Mouse (Mus musculus) heart, embryonic 14.5 days (tissue): ENCODE results near the gene Ubtd2. TPM values are rescaled to one million over a fixed set of nuclear protein-coding genes. Genes with fewer than 3 reads are reported as not detected.

Experiments
- ATAC-seq: fragments of 200-750 bp; cut with Nextera tagmentation; 2 replicates; pipeline ENCODE4 v1.8.0; 2017; ENCODE audit warnings: low read depth, moderate TSS enrichment; ENCODE audit not compliant: insufficient number of reproducible peaks, insufficient read depth, low FRiP score
- H3K27ac ChIP-seq, 2 experiments: fragments of 200-500 bp in 1 of 2; fragments of 300-500 bp in 1 of 2; sonication (generic) in 1 of 2; replicated peaks in 1 of 2; 2 replicates each; pipeline ENCODE4 v1.5.1; 2012 to 2014; ENCODE audit warnings: low read depth in 2 of 2, low read length in 2 of 2, control low read depth in 1 of 2, mild to moderate bottlenecking in 1 of 2, mixed read lengths in 1 of 2; ENCODE audit not compliant: control insufficient read depth in 1 of 2, insufficient read depth in 1 of 2
- H3K27me3 ChIP-seq: fragments of 300-500 bp; sonication (generic); 2 replicates; pipeline ENCODE4 v1.6.1; 2014; ENCODE audit warnings: mild to moderate bottlenecking, low read length, control low read depth; ENCODE audit not compliant: control insufficient read depth, insufficient read depth
- H3K36me3 ChIP-seq: fragments of 300-500 bp; sonication (generic); 2 replicates; pipeline ENCODE4 v1.6.1; 2014; ENCODE audit warnings: mild to moderate bottlenecking, control low read depth, low read length, mixed read lengths; ENCODE audit not compliant: control insufficient read depth, insufficient read depth
- H3K4me1 ChIP-seq, 2 experiments: fragments of 200-500 bp in 1 of 2; fragments of 300-500 bp in 1 of 2; sonication (generic) in 1 of 2; 2 replicates each; pipeline ENCODE4 v1.6.1; 2012 to 2014; ENCODE audit warnings: low read length in 2 of 2, control low read depth in 1 of 2, mixed read lengths in 1 of 2; ENCODE audit not compliant: control insufficient read depth in 2 of 2, insufficient read depth in 2 of 2
- H3K4me2 ChIP-seq: fragments of 300-500 bp; sonication (generic); 2 replicates; pipeline ENCODE4 v1.6.1; 2014; ENCODE audit warnings: mild to moderate bottlenecking, low read length
- H3K4me3 ChIP-seq, 2 experiments: fragments of 200-500 bp in 1 of 2; fragments of 300-500 bp in 1 of 2; sonication (generic) in 1 of 2; 2 replicates each; pipeline ENCODE4 v1.5.1; 2012 to 2014; ENCODE audit warnings: low read length in 2 of 2, mild to moderate bottlenecking in 2 of 2, control low read depth in 1 of 2, low read depth in 1 of 2, moderate library complexity in 1 of 2; ENCODE audit not compliant: control insufficient read depth in 1 of 2, insufficient read depth in 1 of 2
- H3K9ac ChIP-seq: fragments of 300-500 bp; sonication (generic); 2 replicates; pipeline ENCODE4 v1.6.1; 2014; ENCODE audit warnings: mild to moderate bottlenecking, low read length
- H3K9me3 ChIP-seq: fragments of 300-500 bp; sonication (generic); 2 replicates; pipeline ENCODE4 v1.6.1; 2016; ENCODE audit warnings: low read length, control low read depth; ENCODE audit not compliant: control insufficient read depth
- WGBS: fragments of 180-500 bp; shearing (Covaris S2); extraction: QIAGEN DNeasy Blood & Tissue Kit; methylation state at CpG from one replicate; pipeline ENCODE4 v1.1.7; 2014; 5-methylcytosine and 5-hydroxymethylcytosine counted together
- polyA plus RNA-seq: library from polyadenylated mRNA; unstranded; fragments of >200 nt; fragmentation: Nextera tagmentation; extraction: Ambion mirVana; gene quantifications from 2 replicates; pipeline ENCODE4 v1.2.1, GENCODE M21; 2014

Ubtd2 gene
- polyA plus RNA-seq, 1 experiment from 2014 or later, result 30.2 TPM

- Histone ChIP-seq H3K9ac (peak overlapping the region; percentile 82), H3K36me3 (no peaks in the 10 kb centered on the region), H3K4me3 (peak overlapping the region; percentile 77 to 78), H3K4me1 (peaks cover 9 to 13% of the 10 kb centered on the region in 2 experiments; a peak in 3 of 4 replicates), H3K27me3 (peaks cover 6% of the 10 kb centered on the region; the same call in 1 of the 2 replicates), H3K9me3 (no peaks in the 10 kb centered on the region), H3K27ac (0 out of 4 replicates have a peak overlapping the region, but pooled peaks have one; percentile 19 to 30), H3K4me2 (peak overlapping the region; percentile 100)
- no peak; the same call in 1 of the 2 replicates for ATAC-seq
- WGBS, result 2% methylated on average over 24 of the region's 24 CpGs
Observed at GRCm38 (mm10) chr11:32533482-32534261, 78.5 kb downstream of the Ubtd2 start.

DNA sequence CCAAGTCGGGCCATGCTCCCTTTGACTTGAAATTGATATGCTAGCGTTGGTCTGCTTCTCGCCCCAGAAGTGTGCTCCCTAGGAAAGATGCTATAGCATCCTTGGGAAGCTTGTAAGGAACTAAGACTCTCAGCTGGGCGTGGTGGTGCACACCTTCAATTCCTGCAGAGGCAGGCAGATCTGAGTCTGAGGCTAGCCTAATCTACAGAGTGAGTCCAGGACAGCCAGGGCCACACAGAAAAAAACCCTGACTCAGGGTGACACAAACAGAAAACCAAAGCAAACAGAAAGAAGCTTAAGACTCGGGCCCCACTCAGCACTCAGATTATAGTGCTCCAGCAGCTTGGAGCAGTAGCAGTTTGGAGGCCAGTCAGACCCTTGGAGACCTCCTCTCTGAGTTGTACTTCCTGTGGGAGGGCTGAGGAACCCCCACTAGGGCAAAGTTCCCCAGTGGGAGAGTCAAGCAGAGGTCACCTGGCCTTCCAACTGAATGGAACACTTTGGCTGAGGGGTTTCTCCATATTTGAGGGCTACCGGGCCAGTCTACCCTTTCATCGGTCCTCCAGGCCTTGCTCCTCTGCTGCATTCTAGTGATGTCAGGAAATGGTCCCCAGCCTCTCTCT is 79.4 kb downstream of the Ubtd2 start:
- H3K27me3 ChIP-seq, result peaks cover 6% of the 10 kb centered on the region; the same call in 1 of the 2 replicates

GRCm38 (mm10) chr11:32535646-32536045 is 80.5 kb downstream of the Ubtd2 start:
- ATAC-seq, result no peak
- no peaks in the 10 kb centered on the region for H3K9me3 ChIP-seq
- 92% methylated on average over 4 of the region's 4 CpGs for WGBS
- no peak overlapping the region for H3K4me3 ChIP-seq
- no peak overlapping the region for H3K4me2 ChIP-seq
- no peak overlapping the region for H3K27ac ChIP-seq
- H3K27me3 ChIP-seq, result peaks cover 6% of the 10 kb centered on the region; the same call in 1 of the 2 replicates
- H3K9ac ChIP-seq, result no peak overlapping the region
- H3K36me3 ChIP-seq, result no peaks in the 10 kb centered on the region
- peaks cover 12 to 13% of the 10 kb centered on the region in 2 experiments; a peak in 3 of 4 replicates for H3K4me1 ChIP-seq

More for the DNA sequence above, 79.4 kb downstream of the Ubtd2 start:
- peaks cover 12 to 13% of the 10 kb centered on the region in 2 experiments; a peak in 3 of 4 replicates for H3K4me1 ChIP-seq
- H3K9ac ChIP-seq, result 0 out of 2 replicates have a peak overlapping the region, but pooled peaks have one; percentile 82
- H3K36me3 ChIP-seq, result no peaks in the 10 kb centered on the region
- H3K4me3 ChIP-seq, result peak overlapping the region in 1 of 2 experiments; percentile 77; a peak in 1 of 4 replicates
- H3K9me3 ChIP-seq, result no peaks in the 10 kb centered on the region
- 0 out of 4 replicates have a peak overlapping the region, but pooled peaks of 1 of the 2 experiments have one; percentile 12 for H3K27ac ChIP-seq
- H3K4me2 ChIP-seq, result peak overlapping the region; percentile 100
- no peak for ATAC-seq
- WGBS, result 69% methylated on average over 7 of the region's 7 CpGs

GRCm38 (mm10) chr11:32536954-32537353 is 81.8 kb downstream of the Ubtd2 start:
- ATAC-seq, result no peak
- peaks cover 9 to 12% of the 10 kb centered on the region in 2 experiments; a peak in 3 of 4 replicates for H3K4me1 ChIP-seq
- no peak overlapping the region for H3K4me2 ChIP-seq
- H3K4me3 ChIP-seq, result no peak overlapping the region
- peaks cover 6% of the 10 kb centered on the region; the same call in 1 of the 2 replicates for H3K27me3 ChIP-seq
- no peaks in the 10 kb centered on the region for H3K36me3 ChIP-seq
- 57% methylated on average over 7 of the region's 7 CpGs for WGBS
- H3K9me3 ChIP-seq, result no peaks in the 10 kb centered on the region
- H3K27ac ChIP-seq, result no peak overlapping the region
- H3K9ac ChIP-seq, result no peak overlapping the region

GRCm38 (mm10) chr11:32538435-32538834 is 83.3 kb downstream of the Ubtd2 start:
- no peak overlapping the region for H3K4me3 ChIP-seq
- H3K27me3 ChIP-seq, result peaks cover 6% of the 10 kb centered on the region; the same call in 1 of the 2 replicates
- H3K27ac ChIP-seq, result peak overlapping the region; percentile 10 to 45; a peak in 3 of 4 replicates
- H3K9ac ChIP-seq, result no peak overlapping the region
- no peaks in the 10 kb centered on the region for H3K9me3 ChIP-seq
- 53% methylated on average over 5 of the region's 6 CpGs for WGBS
- H3K4me2 ChIP-seq, result no peak overlapping the region
- peaks cover 12 to 17% of the 10 kb centered on the region in 2 experiments; a peak in 2 of 4 replicates for H3K4me1 ChIP-seq
- H3K36me3 ChIP-seq, result no peaks in the 10 kb centered on the region
- ATAC-seq, result peak; percentile 54

DNA sequence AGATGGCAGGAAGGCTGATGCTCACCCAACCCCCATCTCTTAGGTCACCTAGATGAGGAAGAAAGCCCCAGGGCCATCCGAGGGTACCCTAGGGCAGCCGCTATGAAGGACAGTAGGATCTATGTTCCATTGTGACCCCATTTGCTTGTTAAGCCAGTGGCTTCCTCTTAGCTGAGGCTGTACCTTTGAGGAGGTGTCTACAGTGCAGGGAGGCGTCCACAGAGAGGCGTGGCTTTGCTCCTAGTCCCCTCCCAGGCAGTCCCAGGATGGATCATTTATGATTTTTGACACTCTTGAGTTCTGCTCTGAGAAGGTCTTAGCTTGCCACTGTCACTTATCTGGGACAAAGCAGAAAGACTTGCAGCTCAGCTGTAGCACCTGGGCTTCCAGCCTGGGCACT is 83.7 kb downstream of the Ubtd2 start:
- Histone ChIP-seq H3K27me3 (peaks cover 6% of the 10 kb centered on the region; the same call in 1 of the 2 replicates), H3K4me1 (peaks cover 12 to 14% of the 10 kb centered on the region in 2 experiments; a peak in 2 of 4 replicates), H3K9me3 (no peaks in the 10 kb centered on the region), H3K9ac (no peak overlapping the region), H3K36me3 (no peaks in the 10 kb centered on the region), H3K4me3 (no peak overlapping the region), H3K4me2 (no peak overlapping the region), H3K27ac (peak overlapping the region in 1 of 2 experiments; percentile 45; a peak in 2 of 4 replicates)
- 77% methylated on average over 4 of the region's 4 CpGs for WGBS
- ATAC-seq, result no peak

DNA sequence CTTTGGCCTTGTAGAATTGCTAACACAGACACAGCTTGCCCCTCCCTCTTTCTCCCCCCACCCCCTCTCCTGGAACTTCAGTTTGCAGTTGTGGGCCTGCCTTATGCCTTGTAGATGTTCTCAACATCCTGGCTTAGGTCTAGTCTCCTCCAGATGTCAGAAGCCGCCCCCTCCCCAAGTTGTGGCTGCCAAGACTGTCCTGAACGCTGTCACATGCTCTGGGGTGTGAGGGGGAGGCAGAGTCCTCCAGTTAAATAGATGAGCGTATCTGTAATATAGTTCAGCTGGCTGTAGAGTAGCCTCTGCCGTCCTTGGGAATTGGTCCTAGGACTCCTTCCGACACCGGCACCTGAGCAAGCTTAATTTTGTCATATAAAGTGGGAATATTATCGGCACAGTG is 84.5 kb downstream of the Ubtd2 start:
- H3K4me1 ChIP-seq, result peaks cover 9% of the 10 kb centered on the region in 2 experiments; a peak in 2 of 4 replicates
- 0 out of 2 replicates have a peak, but pooled peaks cover 2% of the 10 kb centered on the region for H3K36me3 ChIP-seq
- no peak overlapping the region for H3K27ac ChIP-seq
- no peak for ATAC-seq
- H3K4me2 ChIP-seq, result no peak overlapping the region
- no peaks in the 10 kb centered on the region for H3K9me3 ChIP-seq
- H3K4me3 ChIP-seq, result no peak overlapping the region
- 76% methylated on average over 7 of the region's 7 CpGs for WGBS
- H3K9ac ChIP-seq, result no peak overlapping the region
- H3K27me3 ChIP-seq, result no peaks in the 10 kb centered on the region; the same call in 1 of the 2 replicates
